Mouse (Mus musculus) limb, embryonic 15.5 days (tissue): Measurements from ENCODE around the gene Lmntd1. TPM values are rescaled to one million over a fixed set of nuclear protein-coding genes. Genes with fewer than 3 reads are reported as not detected.

Experiments
- ATAC-seq: fragments of 200-750 bp; cut with Nextera tagmentation; 2 replicates; pipeline ENCODE4 v1.8.0; 2017; ENCODE audit warnings: low read depth, moderate TSS enrichment; ENCODE audit not compliant: insufficient number of reproducible peaks, low FRiP score, low TSS enrichment
- H3K27ac ChIP-seq: fragments of 300-500 bp; sonication (generic); 2 replicates; pipeline ENCODE4 v1.5.1; 2015; ENCODE audit warnings: moderate library complexity, mild to moderate bottlenecking, inconsistent platforms
- H3K27me3 ChIP-seq: fragments of 300-500 bp; sonication (generic); 2 replicates; pipeline ENCODE4 v1.6.1; 2015; ENCODE audit warnings: inconsistent platforms
- H3K36me3 ChIP-seq: fragments of 300-500 bp; sonication (generic); 2 replicates; pipeline ENCODE4 v1.6.1; 2015; ENCODE audit warnings: inconsistent platforms
- H3K4me1 ChIP-seq: fragments of 300-500 bp; sonication (generic); 2 replicates; pipeline ENCODE4 v1.6.1; 2015; ENCODE audit warnings: inconsistent platforms
- H3K4me2 ChIP-seq: fragments of 300-500 bp; sonication (generic); 2 replicates; pipeline ENCODE4 v1.6.1; 2015; ENCODE audit warnings: mild to moderate bottlenecking, inconsistent platforms
- H3K4me3 ChIP-seq: fragments of 300-500 bp; sonication (generic); 2 replicates; pipeline ENCODE4 v1.5.1; 2015; ENCODE audit warnings: mild to moderate bottlenecking, inconsistent platforms
- H3K9ac ChIP-seq: fragments of 300-500 bp; sonication (generic); 2 replicates; pipeline ENCODE4 v1.6.1; 2015; ENCODE audit warnings: inconsistent platforms
- H3K9me3 ChIP-seq: fragments of 300-500 bp; sonication (generic); 2 replicates; pipeline ENCODE4 v1.6.1; 2016; ENCODE audit warnings: inconsistent platforms
- WGBS: fragments of 180-500 bp; shearing (Covaris S2); methylation state at CpG from one replicate; pipeline ENCODE4 v1.1.7; 2015; 5-methylcytosine and 5-hydroxymethylcytosine counted together
- polyA plus RNA-seq: library from polyadenylated mRNA; unstranded; fragments of >200 nt; fragmentation: Nextera tagmentation; extraction: Ambion mirVana; gene quantifications from 2 replicates; pipeline ENCODE4 v1.2.1, GENCODE M21; 2015

The Lmntd1 gene
- polyA plus RNA-seq, 1 experiment from 2014 or later, result 0.86 TPM

- no peak overlapping the region for H3K9ac ChIP-seq
- ATAC-seq, result no peak
- H3K36me3 ChIP-seq, result no peaks in the 10 kb centered on the region
- peaks cover 15% of the 10 kb centered on the region for H3K4me1 ChIP-seq
- WGBS, result 53% methylated on average over 11 of the region's 11 CpGs
- no peaks in the 10 kb centered on the region for H3K9me3 ChIP-seq
- H3K4me2 ChIP-seq, result no peak overlapping the region
- H3K27me3 ChIP-seq, result no peaks in the 10 kb centered on the region
- H3K4me3 ChIP-seq, result no peak overlapping the region
- H3K27ac ChIP-seq, result peak overlapping the region; percentile 17; the same call in 1 of the 2 replicates
These were observed 15.1 kb downstream of the Lmntd1 start for GRCm38 (mm10) chr6:145598794-145599555.

- no peaks in the 10 kb centered on the region for H3K9me3 ChIP-seq
These were observed 18.2 kb downstream of the Lmntd1 start for GRCm38 (mm10) chr6:145595905-145596304.

GRCm38 (mm10) chr6:145593991-145594390 is 20.1 kb downstream of the Lmntd1 start:
- H3K9me3 ChIP-seq, result no peaks in the 10 kb centered on the region
- no peaks in the 10 kb centered on the region for H3K27me3 ChIP-seq
- H3K9ac ChIP-seq, result no peak overlapping the region
- ATAC-seq, result no peak
- H3K4me3 ChIP-seq, result no peak overlapping the region
- no peak overlapping the region for H3K27ac ChIP-seq
- H3K36me3 ChIP-seq, result no peaks in the 10 kb centered on the region
- peaks cover 29% of the 10 kb centered on the region for H3K4me1 ChIP-seq
- no peak overlapping the region for H3K4me2 ChIP-seq
- 48% methylated on average over 7 of the region's 7 CpGs for WGBS

More at GRCm38 (mm10) chr6:145595905-145596304, 18.2 kb downstream of the Lmntd1 start:
- WGBS, result 61% methylated on average over 4 of the region's 4 CpGs
- Histone ChIP-seq H3K27ac (no peak overlapping the region), H3K4me2 (no peak overlapping the region), H3K9ac (no peak overlapping the region), H3K36me3 (no peaks in the 10 kb centered on the region), H3K4me1 (peaks cover 25% of the 10 kb centered on the region), H3K4me3 (no peak overlapping the region), H3K27me3 (no peaks in the 10 kb centered on the region)
- no peak for ATAC-seq

GRCm38 (mm10) chr6:145592531-145592998 is 21.6 kb downstream of the Lmntd1 start:
- Histone ChIP-seq H3K4me1 (peaks cover 25% of the 10 kb centered on the region), H3K9me3 (no peaks in the 10 kb centered on the region), H3K27me3 (no peaks in the 10 kb centered on the region), H3K9ac (no peak overlapping the region), H3K4me2 (no peak overlapping the region), H3K36me3 (no peaks in the 10 kb centered on the region), H3K27ac (peak overlapping the region; percentile 58), H3K4me3 (no peak overlapping the region)
- ATAC-seq, result no peak
- 33% methylated on average over 8 of the region's 8 CpGs for WGBS

- Histone ChIP-seq H3K4me2 (no peak overlapping the region), H3K9ac (no peak overlapping the region), H3K27me3 (no peaks in the 10 kb centered on the region), H3K9me3 (no peaks in the 10 kb centered on the region), H3K4me1 (peaks cover 25% of the 10 kb centered on the region), H3K4me3 (no peak overlapping the region), H3K36me3 (no peaks in the 10 kb centered on the region), H3K27ac (peak overlapping the region; percentile 58)
- 64% methylated on average over 6 of the region's 6 CpGs for WGBS
- no peak for ATAC-seq
These were observed 22.1 kb downstream of the Lmntd1 start for GRCm38 (mm10) chr6:145592036-145592435.

GRCm38 (mm10) chr6:145591578-145591977 is 22.5 kb downstream of the Lmntd1 start:
- no peak overlapping the region for H3K9ac ChIP-seq
- H3K36me3 ChIP-seq, result no peaks in the 10 kb centered on the region
- peaks cover 25% of the 10 kb centered on the region for H3K4me1 ChIP-seq
- no peak overlapping the region for H3K4me3 ChIP-seq
- 0 out of 2 replicates have a peak overlapping the region, but pooled peaks have one; percentile 50 for H3K27ac ChIP-seq
- no peaks in the 10 kb centered on the region for H3K9me3 ChIP-seq
- 43% methylated on average over 1 of the region's 1 CpGs for WGBS
- no peak for ATAC-seq
- no peak overlapping the region for H3K4me2 ChIP-seq
- no peaks in the 10 kb centered on the region for H3K27me3 ChIP-seq

- Histone ChIP-seq H3K4me2 (no peak overlapping the region), H3K9me3 (no peaks in the 10 kb centered on the region), H3K27me3 (no peaks in the 10 kb centered on the region), H3K4me1 (peaks cover 21% of the 10 kb centered on the region), H3K9ac (no peak overlapping the region), H3K27ac (peak overlapping the region; percentile 50; the same call in 1 of the 2 replicates), H3K36me3 (no peaks in the 10 kb centered on the region), H3K4me3 (no peak overlapping the region)
- 74% methylated on average over 11 of the region's 11 CpGs for WGBS
- no peak for ATAC-seq
These were observed 23.4 kb downstream of the Lmntd1 start for GRCm38 (mm10) chr6:145590501-145591293.

GRCm38 (mm10) chr6:145585052-145585973 is 28.8 kb downstream of the Lmntd1 start:
- Histone ChIP-seq H3K4me3 (no peak overlapping the region), H3K27me3 (no peaks in the 10 kb centered on the region), H3K9me3 (no peaks in the 10 kb centered on the region), H3K4me2 (no peak overlapping the region), H3K4me1 (peaks cover under 1% of the 10 kb centered on the region; the same call in 1 of the 2 replicates), H3K27ac (no peak overlapping the region), H3K9ac (no peak overlapping the region), H3K36me3 (no peaks in the 10 kb centered on the region)
- WGBS, result 77% methylated on average over 21 of the region's 21 CpGs
- ATAC-seq, result no peak

- Histone ChIP-seq H3K4me2 (no peak overlapping the region), H3K9ac (no peak overlapping the region), H3K27ac (no peak overlapping the region), H3K36me3 (no peaks in the 10 kb centered on the region), H3K4me1 (peaks cover 11% of the 10 kb centered on the region), H3K27me3 (no peaks in the 10 kb centered on the region), H3K4me3 (no peak overlapping the region), H3K9me3 (no peaks in the 10 kb centered on the region)
- ATAC-seq, result no peak
- 66% methylated on average over 10 of the region's 10 CpGs for WGBS
These were observed 32.6 kb downstream of the Lmntd1 start for GRCm38 (mm10) chr6:145581366-145582170.

- Histone ChIP-seq H3K27ac (no peak overlapping the region), H3K27me3 (no peaks in the 10 kb centered on the region), H3K36me3 (no peaks in the 10 kb centered on the region), H3K9ac (no peak overlapping the region), H3K9me3 (no peaks in the 10 kb centered on the region), H3K4me3 (no peak overlapping the region), H3K4me2 (no peak overlapping the region), H3K4me1 (peaks cover 11% of the 10 kb centered on the region)
- WGBS, result 84% methylated on average over 3 of the region's 3 CpGs
- ATAC-seq, result no peak
These were observed 34.4 kb downstream of the Lmntd1 start for GRCm38 (mm10) chr6:145579761-145580160.
